Mouse (Mus musculus) hindlimb bud, embryonic 11.5 days (tissue): ENCODE results near the gene Acsm5.

Experiments used
- DNase-seq: peaks from one replicate; pipeline ENCODE4 v3.0.0-alpha.2; 2012; ENCODE audit warnings: low read depth, low spot score; ENCODE audit errors: extremely low spot score

Acsm5 gene

DNA sequence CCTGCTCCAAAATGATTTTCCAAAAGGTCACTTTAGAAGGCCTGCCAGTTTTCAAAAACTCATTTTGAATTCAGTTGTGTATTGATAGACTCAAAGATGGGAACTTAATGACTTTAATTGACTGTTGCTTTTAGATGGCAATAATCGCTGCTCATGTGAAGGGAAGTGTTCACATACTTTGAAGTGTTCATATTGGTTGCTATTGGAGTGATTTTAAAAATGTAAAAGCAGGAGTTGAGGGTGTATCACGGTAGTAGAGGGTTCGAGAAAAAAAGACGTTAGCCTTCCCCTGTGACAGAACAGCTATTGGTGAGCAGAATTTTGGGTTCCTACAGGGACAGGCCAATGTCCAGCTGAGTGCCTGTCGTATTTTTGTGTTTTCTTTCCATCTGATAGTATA lies at the start of gene Acsm5:
TSS of gene Acsm5 (plus strand) at position 301 of the 400 bp plus-strand sequence.
- no peak for DNase-seq

DNA sequence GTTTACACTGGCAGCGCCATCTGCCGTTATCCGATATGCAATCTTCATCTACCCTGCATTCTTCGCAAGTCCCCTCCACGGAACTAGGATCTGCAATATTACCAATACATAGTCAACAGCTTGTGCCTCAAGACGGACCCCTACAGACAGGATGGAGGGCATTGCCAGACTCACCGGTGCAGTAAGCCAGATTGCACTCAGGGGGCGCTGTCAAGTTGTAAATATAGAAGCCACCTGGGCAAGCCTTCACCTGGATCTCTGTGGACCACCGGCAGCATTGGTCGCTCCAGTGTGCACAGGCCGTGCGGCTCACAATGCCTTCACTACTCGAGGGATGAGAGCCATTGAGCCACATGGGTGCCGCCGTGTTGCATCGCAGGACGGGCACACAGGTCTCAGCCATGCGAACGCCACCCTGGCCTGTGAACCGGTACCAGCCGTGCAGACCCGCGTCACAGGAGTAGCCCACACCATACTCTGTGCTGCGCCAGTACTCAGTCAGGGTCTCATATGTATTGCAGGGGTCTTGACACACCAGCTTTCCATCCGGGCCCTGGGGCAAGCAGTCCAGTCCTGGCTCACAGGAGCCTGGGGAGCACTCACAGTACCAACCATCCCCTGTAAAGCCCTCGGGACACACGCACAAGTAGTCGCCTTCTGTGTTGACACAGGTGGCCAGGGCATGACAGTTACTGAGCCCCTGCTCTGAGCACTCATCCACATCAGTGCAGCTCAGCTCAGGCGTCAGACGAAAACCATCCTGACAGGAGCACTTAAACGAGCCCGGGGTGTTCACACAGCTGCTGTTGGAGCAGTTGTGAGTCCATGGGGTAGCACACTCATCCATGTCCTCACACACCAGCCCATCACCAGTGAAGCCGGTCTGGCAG lies 42.5 kb upstream of the Acsm5 start:
- no peak for DNase-seq

DNA sequence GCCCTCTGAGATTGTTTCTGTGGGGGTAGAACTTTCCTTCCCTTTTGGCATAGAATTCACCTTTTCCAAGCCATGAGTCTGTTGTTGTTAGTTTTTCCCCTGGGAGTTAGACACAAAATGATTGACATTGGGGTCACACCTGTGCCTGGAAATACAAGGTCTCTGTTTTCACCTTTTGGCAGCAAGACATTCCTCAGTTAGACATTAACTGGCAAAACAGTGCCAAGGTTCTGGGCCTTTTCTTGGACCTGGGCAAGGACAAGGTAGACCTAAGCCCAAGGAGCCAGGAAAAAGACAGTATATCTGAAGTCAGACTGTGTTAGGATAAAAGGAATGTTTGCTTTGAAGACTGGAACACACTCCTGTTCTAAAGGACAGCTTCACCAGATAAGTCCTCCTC lies 40.0 kb upstream of the Acsm5 start, which contains the start of gene Umod:
TSS of gene Umod (minus strand) at position 27 of the 400 bp plus-strand sequence.
- no peak for DNase-seq

DNA sequence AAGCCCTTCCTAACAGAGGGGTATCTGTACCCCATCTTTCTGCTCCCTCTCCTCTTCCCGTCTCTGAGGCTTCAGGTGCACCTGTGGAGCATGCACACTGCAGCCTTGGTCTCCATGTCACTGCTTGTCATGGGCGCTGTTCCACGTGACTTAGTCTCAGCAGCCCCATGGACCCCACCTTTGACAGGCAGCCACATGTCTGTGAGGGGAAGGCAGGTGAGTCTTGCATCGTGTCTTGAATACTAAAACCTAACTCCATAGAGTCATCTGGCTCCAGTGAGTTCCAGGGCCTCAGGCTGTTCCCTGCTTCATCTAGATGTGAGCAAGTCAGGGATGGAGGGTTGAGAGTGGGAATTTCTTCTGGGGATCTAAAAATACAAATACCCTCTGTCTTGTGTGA lies 35.1 kb upstream of the Acsm5 start:
- DNase-seq = no peak

DNA sequence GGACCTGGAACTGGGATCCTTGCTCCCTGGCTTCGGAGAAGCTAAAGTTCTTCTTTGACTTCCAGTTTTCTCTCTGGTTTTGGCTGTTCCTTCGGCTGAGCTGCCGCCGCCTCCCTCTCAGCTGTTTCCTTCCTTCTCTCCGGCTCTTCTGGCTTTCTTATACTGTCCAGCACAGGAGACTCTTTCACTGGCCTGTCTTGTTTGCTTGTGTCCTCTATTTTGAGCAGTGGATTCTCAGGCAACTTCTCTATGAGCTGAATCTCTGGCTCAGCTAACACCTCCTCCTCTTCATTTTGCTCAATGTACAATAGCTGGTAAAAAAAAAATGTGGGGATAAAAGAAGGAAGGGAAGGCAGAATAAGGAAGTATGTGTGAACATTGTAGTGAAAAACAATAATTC lies 32.6 kb upstream of the Acsm5 start:
- no peak for DNase-seq

DNA sequence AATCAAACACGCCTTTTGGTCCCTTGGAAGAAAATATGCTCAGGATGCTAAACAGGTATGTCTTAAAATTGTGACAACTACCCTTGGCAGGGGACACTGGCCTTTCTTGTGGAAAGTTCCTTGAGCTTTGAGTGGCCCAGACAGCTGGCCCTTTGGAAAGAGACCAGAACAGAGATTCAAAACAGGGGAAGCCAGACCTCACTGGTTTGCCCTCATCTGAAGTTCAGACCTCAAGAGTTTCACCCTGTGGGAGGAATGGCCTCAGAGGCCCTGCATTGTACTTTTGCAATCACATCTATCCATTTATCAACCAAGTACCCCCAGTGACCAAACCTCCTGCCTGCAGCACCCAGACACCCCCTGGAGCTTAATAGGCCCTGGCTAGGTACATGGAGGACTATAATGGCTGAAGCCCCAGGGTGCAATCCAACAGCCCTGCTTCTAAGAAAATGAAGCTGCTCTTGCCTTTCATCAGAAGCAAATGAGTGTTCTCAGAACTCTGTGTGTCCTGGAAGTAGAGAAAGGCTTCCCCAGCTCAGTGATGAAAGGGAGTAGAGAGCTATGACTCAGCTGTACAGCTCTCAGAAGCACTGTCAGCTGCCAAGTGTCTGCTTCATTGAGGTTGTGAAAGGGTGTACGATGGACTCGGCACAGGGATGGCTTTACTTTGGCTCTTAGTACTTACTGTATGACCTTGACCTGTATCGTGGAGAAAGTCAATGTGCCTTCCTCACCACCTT lies 29.1 kb upstream of the Acsm5 start:
- no peak for DNase-seq

DNA sequence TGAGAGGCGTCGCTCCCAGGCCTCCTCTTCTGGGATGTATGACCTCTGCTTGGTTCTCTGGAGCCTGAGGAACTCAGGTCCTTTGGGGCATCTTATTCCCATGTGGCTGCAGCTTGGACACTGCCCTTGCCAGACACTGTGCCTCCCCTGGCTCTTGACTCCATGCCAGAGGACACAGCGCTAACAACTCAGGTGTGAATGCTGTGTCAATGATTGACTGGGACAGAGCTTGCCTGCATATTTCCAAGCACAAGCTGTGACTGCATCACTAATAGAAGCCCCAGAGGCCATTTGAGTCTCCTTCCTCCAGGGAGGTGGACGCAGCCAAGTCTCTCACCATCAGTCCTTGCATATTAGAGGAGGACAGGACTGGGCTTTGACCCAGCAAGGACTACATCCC lies 8.1 kb upstream of the Acsm5 start:
- no peak for DNase-seq

DNA sequence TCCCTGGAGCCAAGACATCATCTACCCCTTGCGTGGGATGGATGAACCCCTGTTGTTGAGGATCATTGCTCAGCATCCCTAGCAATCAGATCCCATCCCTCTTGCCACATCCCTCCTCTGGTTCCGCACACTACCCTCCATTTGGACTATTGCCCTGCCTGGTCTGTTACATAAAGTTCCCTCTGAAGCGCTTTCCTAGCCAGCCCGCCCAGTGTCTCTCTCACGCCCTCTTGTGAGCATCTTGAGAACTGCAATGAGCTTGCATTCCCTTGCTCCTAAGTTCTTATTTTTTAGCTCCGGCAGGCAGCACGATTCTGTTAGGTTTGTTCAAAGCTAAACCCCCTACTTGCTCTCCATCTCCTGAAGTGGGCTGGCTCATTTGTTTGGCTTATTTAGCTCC lies 6.2 kb upstream of the Acsm5 start:
- no peak for DNase-seq

DNA sequence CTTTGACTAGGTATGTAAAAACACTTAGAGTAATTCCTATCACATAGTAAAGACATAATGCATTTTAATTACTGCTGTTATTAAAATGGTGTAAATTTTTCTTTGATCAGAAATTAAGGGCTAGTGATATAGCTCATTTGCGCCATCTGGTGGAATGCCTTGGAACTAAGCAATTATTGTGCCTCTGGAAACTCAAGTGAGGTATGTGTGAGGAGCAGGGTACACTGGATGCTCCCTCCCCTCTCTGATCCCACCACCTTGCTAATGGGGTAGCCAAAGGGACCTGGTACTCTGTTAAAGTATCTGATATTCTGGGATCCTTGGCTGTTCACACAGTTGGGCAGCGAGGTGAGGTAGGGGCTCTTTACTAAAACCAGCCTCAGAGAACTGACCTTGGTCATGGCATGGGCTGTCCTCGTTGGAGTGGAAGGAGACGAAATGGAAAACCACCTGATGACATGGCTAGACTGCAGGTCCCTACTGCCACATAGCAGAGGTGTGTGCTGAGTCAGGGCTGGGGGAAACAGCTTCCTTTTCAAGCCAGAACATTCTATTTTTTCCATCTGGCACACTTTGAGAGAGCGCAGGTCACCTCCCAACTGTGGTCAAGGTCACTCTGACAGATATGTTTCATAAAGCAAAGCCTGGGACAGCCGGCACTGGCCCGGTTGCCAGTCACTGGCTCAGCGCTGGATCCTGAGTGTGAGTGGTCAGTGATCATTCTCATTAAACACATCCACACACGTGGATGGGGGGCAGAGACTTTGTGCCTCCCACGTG lies 3.6 kb upstream of the Acsm5 start:
- DNase-seq = no peak

DNA sequence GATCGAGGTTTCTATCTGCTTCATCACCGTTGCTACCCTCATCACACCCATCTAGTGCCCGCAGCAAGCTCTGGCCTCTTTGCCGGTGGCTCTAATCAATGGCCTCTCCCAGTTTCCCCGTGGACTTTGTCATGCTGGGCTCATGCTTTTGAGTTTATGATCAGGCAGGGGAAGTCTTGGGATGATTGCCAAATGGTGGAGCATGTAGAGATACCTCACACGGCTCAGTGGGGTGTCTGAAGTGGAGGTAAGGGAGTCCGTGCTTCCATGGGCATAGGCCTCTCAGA lies 3.0 kb upstream of the Acsm5 start:
- no peak for DNase-seq

DNA sequence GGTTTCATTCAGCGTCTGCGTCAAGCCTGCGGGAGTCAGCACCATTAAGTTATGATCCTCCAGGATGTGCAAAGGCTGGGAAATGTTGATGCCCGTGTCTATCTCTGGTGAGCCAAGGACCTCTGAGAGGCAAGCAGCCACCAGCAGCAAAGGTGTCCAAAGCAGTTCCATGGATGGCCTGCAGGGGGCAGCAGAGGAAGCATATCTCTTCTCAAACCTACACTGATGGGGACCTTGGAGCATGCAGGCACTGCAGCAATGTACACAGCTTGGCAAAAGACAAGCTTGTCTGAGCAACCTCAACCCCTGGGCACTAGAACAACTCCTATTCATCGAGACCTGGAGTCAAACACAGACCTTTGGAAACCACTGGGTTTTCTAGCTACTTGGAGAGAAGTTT lies 391 bp downstream of the Acsm5 start:
- DNase-seq = no peak

DNA sequence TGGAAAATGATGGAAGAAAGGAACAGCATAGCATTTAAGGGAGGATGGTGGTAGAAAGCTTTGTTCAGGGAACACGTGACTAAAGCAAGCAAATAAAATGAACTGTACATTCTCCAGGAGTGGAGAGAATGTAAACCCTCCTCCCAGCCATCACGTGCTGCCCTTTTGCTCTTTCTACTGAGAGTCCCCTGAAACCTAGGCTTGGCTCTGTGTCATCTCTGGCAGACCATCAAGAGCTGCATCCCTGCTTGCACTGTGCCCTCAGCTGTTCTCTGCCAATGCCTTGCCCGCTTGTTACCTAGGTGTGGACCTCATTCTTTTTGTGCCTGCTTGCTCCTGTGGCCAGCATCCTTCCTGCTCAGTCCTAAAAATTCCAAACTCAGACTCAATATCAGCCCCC lies 2.6 kb downstream of the Acsm5 start:
- no peak for DNase-seq

DNA sequence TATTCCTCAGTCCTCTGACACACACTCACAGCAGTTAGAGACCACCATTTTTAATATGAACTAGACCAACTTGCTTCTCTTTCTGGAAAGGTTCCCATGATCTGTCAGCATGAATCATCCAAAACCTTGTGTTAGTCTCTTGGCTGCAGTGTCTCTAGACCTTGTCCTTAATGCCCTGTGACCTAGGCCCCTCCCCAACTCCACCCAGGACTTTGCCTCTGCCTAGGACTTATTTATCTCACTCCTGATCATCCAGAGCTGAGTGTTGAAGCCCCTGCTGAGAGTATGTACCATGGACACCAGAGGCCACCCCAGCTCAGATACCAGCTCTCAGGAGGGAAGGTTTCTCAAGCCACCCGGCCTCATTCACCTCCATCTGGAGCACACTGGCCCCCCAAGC lies 3.1 kb downstream of the Acsm5 start:
- no peak for DNase-seq

DNA sequence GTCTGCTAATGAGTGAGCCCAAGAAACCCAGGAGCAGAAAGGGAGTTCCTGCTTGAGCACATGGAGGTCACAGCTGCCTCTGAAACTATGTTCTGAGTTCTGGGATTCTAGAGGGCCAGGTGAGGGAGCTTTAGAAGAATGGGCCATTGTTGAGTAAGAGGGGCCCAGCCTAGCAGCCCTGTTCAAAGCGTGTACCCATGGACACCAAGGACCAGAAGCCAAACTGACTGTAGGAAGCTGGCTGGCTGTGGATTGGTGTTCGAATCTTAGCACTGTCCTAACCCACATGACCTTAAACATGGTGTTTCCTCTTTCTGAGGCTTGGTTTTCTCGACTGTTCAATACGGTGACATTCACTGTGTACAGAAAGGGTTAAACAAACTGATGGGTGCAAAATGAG lies 4.1 kb downstream of the Acsm5 start, which contains the start of gene Pdilt:
TSS of gene Pdilt (minus strand) at position 101 of the 400 bp plus-strand sequence.
- no peak for DNase-seq

DNA sequence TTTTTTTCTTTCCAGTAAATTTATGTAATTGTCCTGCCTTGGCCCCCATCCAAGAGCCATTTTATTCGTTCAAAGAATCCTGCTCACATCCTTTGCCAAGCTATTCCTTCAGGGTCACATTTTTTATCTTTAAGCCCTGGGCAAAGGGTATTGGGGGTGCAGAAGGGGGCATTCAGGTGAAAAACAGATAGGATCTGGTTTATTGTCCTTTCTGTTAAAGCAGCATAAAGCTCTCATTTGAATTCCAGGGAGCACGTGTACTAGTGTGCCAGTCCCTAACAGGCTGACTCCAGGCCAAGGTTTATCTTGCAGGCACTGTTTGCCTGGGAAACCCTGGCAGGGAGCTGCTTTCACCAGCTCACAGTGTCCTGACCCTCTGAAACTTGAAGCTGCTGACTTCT lies 6.6 kb downstream of the Acsm5 start:
- no peak for DNase-seq

DNA sequence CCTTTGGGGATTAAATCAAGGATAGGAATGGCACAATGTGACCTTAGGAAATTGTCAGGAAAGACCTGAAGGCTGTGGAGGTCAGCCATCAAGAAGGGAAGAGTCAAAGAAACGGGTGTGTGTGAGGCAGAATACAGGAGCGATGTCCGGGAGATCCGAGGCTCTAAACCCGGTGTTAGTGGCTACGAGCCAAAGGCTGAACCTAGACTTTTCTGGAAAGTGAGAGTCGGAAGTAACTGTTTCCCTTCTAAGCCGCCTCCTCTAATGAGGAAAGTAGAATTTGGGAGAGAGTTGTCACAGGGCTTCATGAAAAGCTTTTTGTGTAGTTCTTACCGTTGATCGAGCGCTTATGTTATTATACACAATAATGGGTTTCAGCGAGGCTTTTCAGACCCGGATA lies 7.2 kb downstream of the Acsm5 start:
- DNase-seq = no peak

DNA sequence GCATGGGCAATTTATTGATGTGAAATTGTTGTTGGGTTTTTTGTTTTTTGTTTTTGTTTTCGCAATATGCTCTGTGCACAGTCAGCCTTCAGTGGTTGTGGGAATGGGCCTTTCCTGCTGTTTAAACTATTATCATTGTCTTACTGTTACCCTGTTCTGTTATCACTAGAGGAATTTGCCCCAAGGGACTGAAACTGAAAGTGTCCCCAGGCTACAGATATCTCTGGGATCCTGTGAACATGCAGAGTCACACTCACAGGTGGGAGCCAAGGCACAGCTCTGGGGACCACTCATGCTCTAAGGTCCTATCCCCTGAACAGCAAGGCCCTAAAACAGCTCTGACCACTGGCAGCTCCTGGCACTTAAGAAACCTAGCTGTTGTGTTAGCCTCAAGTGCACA lies 7.9 kb downstream of the Acsm5 start:
- no peak for DNase-seq

DNA sequence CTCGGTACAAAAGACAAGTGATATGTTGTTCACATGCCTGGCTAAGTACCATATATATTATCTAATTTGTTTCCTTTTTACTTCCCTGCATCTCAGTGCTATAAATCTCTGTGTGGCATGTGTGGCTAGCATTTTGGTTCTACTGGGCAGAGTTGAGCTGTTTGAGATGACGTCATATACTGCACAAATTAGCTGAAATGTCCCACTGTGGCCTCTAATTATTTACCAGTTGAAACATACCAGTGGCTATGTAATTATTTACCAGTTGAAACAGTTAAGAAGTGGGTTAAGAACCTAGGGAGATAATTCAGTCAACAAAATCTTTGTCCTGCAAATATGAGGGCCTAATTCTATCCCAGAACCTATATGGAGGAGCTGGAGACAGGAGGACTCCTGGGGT lies 8.3 kb downstream of the Acsm5 start:
- no peak for DNase-seq

DNA sequence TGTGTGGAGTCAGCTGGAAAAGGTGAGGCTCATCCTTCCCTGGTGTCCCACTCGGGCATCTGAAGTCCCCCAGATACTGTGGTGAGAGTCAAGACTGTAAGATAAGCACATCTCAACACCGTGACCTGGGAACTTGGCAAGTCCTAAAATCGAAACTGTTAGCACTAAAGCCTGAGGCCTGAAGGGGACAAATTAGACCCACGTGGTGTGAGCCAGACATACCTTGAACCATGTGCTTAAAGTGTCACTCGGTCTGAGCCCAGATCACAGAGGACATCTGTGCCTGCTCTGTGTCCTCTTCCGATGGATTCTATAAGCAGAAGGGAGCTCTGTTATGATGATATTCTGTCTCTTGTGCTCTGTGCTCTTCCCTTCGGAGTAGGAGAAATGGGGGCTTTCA lies 9.4 kb downstream of the Acsm5 start:
- DNase-seq = no peak

DNA sequence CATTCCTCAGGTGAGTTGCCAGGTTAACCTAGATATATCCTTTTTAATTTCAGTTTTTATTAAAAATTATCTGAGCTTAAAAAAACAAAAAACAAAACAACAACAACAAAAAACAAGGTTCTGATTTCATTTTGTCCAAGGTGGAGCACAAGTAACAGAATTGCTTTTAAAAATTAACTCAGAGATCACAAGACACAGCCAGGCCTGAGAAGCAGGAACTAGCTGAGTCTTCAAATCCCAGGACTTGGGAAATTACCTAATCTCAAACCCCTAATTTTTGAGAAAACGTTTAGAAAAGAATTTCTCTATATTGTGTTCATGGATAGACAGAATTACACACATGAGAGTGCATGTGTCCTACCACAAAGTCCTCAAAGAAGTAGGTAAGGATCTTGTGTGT lies 13.7 kb downstream of the Acsm5 start:
- DNase-seq = no peak

DNA sequence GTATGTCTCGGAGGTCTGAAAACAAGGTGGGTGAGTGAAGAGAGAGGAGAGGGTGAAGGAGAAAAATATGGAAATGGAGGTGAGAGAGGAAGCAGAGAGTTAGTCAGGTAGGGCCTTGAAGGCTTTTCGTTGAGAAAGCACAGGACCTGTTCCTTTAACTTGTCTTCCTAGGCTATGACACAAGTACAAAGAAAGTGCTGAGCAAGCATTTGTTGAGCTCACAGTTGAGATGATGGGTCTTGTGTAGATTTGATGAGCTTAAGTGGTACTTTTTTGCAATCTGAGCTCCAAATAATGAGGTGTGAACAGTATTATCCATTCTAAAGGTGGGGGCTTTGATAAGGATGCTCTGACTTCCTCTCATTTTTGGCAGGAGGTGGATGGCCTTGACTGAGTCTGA lies 15.1 kb downstream of the Acsm5 start:
- no peak for DNase-seq

DNA sequence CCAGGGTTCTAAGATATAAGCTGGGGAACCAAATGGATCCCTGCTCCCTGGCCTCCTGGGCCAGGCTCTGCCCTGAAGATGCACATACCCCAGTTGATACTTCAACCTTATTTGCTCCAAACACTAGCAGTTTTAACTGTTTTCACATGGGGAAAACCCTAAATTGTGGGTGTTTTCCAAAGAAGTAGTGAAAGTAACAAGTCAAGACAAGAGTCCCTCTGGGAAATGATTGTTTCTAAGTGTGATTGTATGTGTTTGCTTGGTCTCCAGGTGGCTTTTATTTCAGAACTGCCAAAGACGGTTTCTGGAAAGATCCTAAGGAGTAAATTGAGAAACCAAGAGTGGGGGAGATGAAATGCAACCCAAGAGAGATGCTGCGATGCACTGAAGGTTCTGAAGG lies 23.2 kb downstream of the Acsm5 start:
- no peak for DNase-seq
